Mouse (Mus musculus) liver, embryonic 15.5 days (tissue): ENCODE results near the gene Acot7. TPM values are rescaled to one million over a fixed set of nuclear protein-coding genes. Genes with fewer than 3 reads are reported as not detected.

Experiments
- ATAC-seq: fragments of 200-750 bp; cut with Nextera tagmentation; 2 replicates; pipeline ENCODE4 v1.8.0; 2017; ENCODE audit warnings: moderate number of reproducible peaks, mild to moderate bottlenecking, moderate library complexity; ENCODE audit not compliant: insufficient read depth
- H3K27ac ChIP-seq: fragments of 300-500 bp; sonication (generic); replicated peaks from 2 replicates; pipeline ENCODE4 v1.5.1; 2015; ENCODE audit warnings: mild to moderate bottlenecking, inconsistent platforms
- H3K27me3 ChIP-seq: fragments of 300-500 bp; sonication (generic); 2 replicates; pipeline ENCODE4 v1.6.1; 2015; ENCODE audit warnings: mild to moderate bottlenecking, inconsistent platforms
- H3K36me3 ChIP-seq: fragments of 300-500 bp; sonication (generic); replicated peaks from 2 replicates; pipeline ENCODE4 v1.6.1; 2015; ENCODE audit warnings: moderate library complexity, mild to moderate bottlenecking, inconsistent platforms
- H3K4me1 ChIP-seq: fragments of 300-500 bp; sonication (generic); replicated peaks from 2 replicates; pipeline ENCODE4 v1.6.1; 2015; ENCODE audit warnings: inconsistent platforms
- H3K4me2 ChIP-seq: fragments of 300-500 bp; sonication (generic); 2 replicates; pipeline ENCODE4 v1.6.1; 2015; ENCODE audit warnings: moderate library complexity, mild to moderate bottlenecking, inconsistent platforms
- H3K4me3 ChIP-seq: fragments of 300-500 bp; sonication (generic); replicated peaks from 2 replicates; pipeline ENCODE4 v1.5.1; 2015; ENCODE audit warnings: mild to moderate bottlenecking, inconsistent platforms
- H3K9ac ChIP-seq: fragments of 300-500 bp; sonication (generic); 2 replicates; pipeline ENCODE4 v1.6.1; 2015; ENCODE audit warnings: moderate library complexity, mild to moderate bottlenecking, inconsistent platforms
- H3K9me3 ChIP-seq: fragments of 300-500 bp; sonication (generic); replicated peaks from 2 replicates; pipeline ENCODE4 v1.6.1; 2016; ENCODE audit warnings: inconsistent platforms
- WGBS: fragments of 180-500 bp; shearing (Covaris S2); methylation state at CpG from one replicate; pipeline ENCODE4 v1.1.7; 2015; ENCODE audit warnings: mixed read lengths; ENCODE audit not compliant: insufficient replicate concordance; 5-methylcytosine and 5-hydroxymethylcytosine counted together
- polyA plus RNA-seq: library from polyadenylated mRNA; unstranded; fragments of >200 nt; fragmentation: Nextera tagmentation; extraction: Ambion mirVana; gene quantifications from 2 replicates; pipeline ENCODE4 v1.2.1, GENCODE M21; 2015

Acot7 gene
- polyA plus RNA-seq, 1 experiment from 2014 or later: 14.0 TPM

DNA sequence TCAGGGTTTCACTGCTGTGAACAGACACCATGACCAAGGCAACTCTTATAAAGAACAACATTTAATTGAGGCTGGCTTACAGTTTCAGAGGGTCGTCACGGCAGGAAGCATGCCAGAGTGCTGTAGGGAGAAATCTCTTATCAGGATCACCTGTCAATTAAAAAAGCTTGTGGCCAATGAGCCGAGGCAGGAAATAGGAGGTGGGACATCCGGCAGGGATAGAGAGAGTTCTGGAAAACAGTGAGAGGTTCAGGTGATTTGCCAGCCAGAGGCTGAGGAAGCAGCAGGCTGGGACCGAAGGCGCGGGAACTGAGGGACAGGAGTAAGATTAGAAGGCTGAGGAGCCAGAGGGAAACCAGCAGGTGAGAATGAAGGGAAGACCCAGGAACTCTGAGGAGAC, 8.8 kb upstream of the Acot7 start:
- Histone ChIP-seq H3K4me1 (0 out of 2 replicates have a peak, but pooled peaks cover 4% of the 10 kb centered on the region), H3K9me3 (no peaks in the 10 kb centered on the region), H3K36me3 (no peaks in the 10 kb centered on the region), H3K4me3 (no peak overlapping the region), H3K27me3 (peaks cover 50% of the 10 kb centered on the region), H3K9ac (no peak overlapping the region), H3K27ac (no peak overlapping the region), H3K4me2 (no peak overlapping the region)
- 56% methylated on average over 7 of the region's 7 CpGs for WGBS
- ATAC-seq: no peak

DNA sequence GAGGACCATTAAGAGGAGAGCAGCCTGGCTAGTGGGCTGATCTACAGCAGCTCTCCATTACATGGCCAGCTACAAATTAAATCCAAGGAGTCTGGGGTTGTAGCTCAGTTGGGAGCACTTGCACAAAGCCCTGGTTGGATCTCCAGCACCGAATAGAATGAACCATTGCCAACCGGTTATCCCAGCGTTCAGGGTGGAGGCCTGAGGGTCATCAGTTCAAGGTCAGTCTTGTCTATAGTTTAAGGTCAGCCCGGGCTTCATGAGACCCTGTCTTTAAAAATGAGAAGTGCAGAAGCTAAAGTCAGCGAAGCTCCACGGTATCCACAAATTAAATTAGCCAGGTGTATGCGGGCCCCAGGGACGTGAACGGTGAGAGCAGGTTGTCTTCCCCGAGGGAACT, 7.6 kb upstream of the Acot7 start:
- 70% methylated on average over 10 of the region's 10 CpGs for WGBS
- Histone ChIP-seq H3K4me1 (0 out of 2 replicates have a peak, but pooled peaks cover 2% of the 10 kb centered on the region), H3K9me3 (no peaks in the 10 kb centered on the region), H3K36me3 (no peaks in the 10 kb centered on the region), H3K9ac (no peak overlapping the region), H3K27me3 (peaks cover 42% of the 10 kb centered on the region), H3K27ac (no peak overlapping the region), H3K4me2 (no peak overlapping the region), H3K4me3 (no peak overlapping the region)
- ATAC-seq: no peak

DNA sequence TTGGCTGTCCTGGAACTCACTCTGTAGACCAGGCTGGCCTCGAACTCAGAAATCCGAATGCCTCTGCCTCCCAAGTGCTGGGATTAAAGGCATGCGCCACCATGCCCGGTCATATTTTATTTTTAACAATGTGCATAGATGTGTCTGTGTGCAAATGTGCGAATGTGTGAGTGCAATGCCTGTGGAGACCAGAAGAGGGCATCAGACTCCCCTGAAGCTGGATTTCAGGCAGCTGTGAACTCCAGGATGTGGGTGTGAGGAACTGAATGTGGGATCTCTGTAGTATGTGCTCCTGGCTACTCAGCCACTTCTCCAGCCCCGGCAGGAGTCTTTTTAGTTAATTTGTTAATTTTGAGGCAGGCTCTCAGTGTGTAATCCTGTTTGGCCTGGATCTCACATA, 6.4 kb upstream of the Acot7 start:
- Histone ChIP-seq H3K36me3 (no peaks in the 10 kb centered on the region), H3K4me1 (no peaks in the 10 kb centered on the region), H3K4me3 (no peak overlapping the region), H3K9ac (no peak overlapping the region), H3K4me2 (no peak overlapping the region), H3K9me3 (no peaks in the 10 kb centered on the region), H3K27ac (no peak overlapping the region), H3K27me3 (peaks cover 36% of the 10 kb centered on the region)
- no peak for ATAC-seq
- 63% methylated on average over 6 of the region's 6 CpGs for WGBS

DNA sequence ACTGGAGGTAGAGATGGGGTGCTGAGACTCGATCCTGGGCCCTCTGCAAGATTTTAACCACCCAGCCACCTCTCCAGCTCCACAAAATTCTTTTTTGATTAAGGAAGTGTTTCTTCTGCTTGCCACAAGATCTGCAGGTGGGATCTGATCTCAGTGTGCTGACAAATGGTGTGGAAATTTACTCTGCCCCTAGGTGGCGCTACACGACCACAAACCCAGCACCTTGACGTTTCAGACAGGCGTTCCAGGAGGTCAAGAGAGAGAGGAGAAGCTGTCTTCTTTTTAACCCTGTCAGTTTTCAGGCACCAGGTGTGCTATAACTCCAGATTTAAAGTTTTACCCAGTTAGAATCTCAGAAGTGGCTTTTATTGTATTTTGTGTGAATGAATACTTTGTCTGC, 4.9 kb upstream of the Acot7 start:
- ATAC-seq: no peak
- Histone ChIP-seq H3K36me3 (no peaks in the 10 kb centered on the region), H3K4me3 (no peak overlapping the region), H3K9me3 (no peaks in the 10 kb centered on the region), H3K9ac (no peak overlapping the region), H3K4me2 (no peak overlapping the region), H3K27me3 (peaks cover 43% of the 10 kb centered on the region), H3K4me1 (peaks cover 12% of the 10 kb centered on the region), H3K27ac (no peak overlapping the region)
- WGBS: under 1% methylated on average over 5 of the region's 5 CpGs

DNA sequence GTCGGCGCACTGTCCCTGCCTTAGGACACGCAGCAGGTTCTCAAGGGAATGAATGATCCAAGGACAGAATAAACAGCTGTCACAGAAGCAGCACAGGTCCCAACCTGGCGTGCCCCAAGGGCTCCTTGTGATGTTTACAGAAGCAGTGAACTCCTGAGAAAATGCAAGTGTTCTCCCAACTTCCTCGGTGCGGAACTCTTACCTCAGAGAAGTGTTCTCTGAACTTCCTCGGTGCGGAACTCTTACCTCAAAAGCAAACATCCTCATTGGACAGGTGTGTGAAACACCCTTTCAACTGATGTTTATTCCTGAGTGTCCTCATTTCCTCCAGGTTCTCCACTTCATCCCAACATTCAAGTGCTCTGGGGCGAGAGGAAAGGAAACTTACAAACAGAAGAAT, 4.0 kb upstream of the Acot7 start:
- H3K9me3 ChIP-seq: no peaks in the 10 kb centered on the region
- H3K9ac ChIP-seq: no peak overlapping the region
- H3K4me2 ChIP-seq: no peak overlapping the region
- no peak overlapping the region for H3K4me3 ChIP-seq
- ATAC-seq: no peak
- peaks cover 21% of the 10 kb centered on the region for H3K4me1 ChIP-seq
- peaks cover 47% of the 10 kb centered on the region for H3K27me3 ChIP-seq
- H3K27ac ChIP-seq: no peak overlapping the region
- no peaks in the 10 kb centered on the region for H3K36me3 ChIP-seq
- WGBS: 69% methylated on average over 9 of the region's 9 CpGs

DNA sequence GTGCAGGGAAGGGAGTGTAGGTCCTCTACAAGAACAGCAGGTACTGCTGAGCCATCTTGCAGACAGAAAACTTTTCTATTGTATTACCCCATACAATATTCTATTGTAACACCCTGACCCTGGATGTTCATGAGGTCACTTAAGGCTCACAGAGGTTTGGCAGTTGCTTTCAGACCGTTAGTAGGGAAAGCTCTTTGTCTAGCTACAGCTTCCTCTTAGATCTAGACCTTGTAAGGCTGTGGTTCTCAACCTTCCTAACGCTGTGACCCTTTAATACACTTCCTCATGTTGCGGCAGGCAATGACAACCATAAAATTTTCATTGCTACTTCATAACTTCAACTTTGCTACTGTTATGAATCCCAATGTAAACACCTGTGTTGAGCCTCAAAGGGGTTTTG, 1.3 kb upstream of the Acot7 start:
- no peaks in the 10 kb centered on the region for H3K36me3 ChIP-seq
- peak overlapping the region; percentile 94; the same call in 1 of the 2 replicates for H3K4me2 ChIP-seq
- no peaks in the 10 kb centered on the region for H3K9me3 ChIP-seq
- H3K4me1 ChIP-seq: peaks cover 33% of the 10 kb centered on the region
- no peak for ATAC-seq
- peaks cover 53% of the 10 kb centered on the region for H3K27me3 ChIP-seq
- peak overlapping the region; percentile 80; the same call in 1 of the 2 replicates for H3K27ac ChIP-seq
- no peak overlapping the region for H3K4me3 ChIP-seq
- WGBS: 27% methylated on average over 3 of the region's 3 CpGs
- no peak overlapping the region for H3K9ac ChIP-seq

DNA sequence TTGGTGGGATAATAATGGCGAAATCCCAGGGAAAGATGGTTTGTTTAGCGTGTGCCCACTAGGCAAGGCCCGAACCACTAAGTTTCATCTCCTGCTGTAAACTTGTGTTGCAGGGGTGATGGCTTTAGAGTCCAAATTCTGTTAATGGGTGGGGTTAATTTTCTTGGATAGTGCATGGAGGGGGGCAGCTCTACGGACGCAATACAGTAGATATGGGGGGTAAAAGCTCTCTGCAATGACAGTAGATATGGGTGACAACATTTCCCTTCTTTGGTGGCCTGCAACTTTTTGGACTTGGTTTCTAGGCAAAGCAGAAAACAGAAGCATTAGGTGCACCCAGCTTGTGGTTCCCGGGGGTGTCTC, 779 bp upstream of the Acot7 start:
- WGBS: 25% methylated on average over 6 of the region's 6 CpGs
- H3K36me3 ChIP-seq: no peaks in the 10 kb centered on the region
- peak overlapping the region; percentile 94 for H3K4me2 ChIP-seq
- H3K4me3 ChIP-seq: peak overlapping the region; percentile 66
- H3K9me3 ChIP-seq: no peaks in the 10 kb centered on the region
- ATAC-seq: no peak
- H3K27ac ChIP-seq: peak overlapping the region; percentile 80
- H3K4me1 ChIP-seq: peaks cover 33% of the 10 kb centered on the region
- H3K27me3 ChIP-seq: peaks cover 53% of the 10 kb centered on the region
- peak overlapping the region; percentile 73 for H3K9ac ChIP-seq

DNA sequence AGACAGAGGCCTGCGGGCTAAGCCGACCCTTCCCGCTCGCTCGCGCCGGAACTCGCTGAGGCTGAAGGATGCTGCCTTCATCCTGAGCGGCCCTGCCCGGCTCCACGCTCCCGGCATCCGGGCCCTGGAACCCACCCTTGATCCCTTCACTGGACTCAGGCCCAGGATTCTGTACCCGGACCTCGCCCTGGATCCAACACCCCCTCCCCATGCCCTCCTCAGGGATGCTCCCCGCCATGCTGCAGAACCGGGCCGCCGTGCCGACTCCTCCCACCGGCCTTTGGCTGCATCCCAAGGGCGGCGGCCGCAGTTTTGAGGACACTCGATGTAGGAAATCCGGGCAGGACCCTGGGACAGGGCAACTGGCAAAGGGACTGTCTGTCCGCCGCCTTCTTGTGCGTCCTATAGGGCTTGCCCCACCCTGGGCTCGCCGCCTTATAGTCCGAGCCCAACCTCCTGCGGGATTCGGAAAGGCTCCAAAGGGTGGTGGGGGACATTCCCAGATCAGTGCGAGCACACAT, 470 bp downstream of the Acot7 start:
- peak overlapping the region; percentile 66 for H3K4me3 ChIP-seq
- H3K9me3 ChIP-seq: no peaks in the 10 kb centered on the region
- peaks cover 33% of the 10 kb centered on the region for H3K4me1 ChIP-seq
- no peak overlapping the region for H3K27ac ChIP-seq
- peak; percentile 13 for ATAC-seq
- peak overlapping the region; percentile 94 for H3K4me2 ChIP-seq
- H3K27me3 ChIP-seq: peaks cover 48% of the 10 kb centered on the region
- H3K36me3 ChIP-seq: no peaks in the 10 kb centered on the region
- H3K9ac ChIP-seq: peak overlapping the region; percentile 50
- under 1% methylated on average over 35 of the region's 35 CpGs for WGBS

DNA sequence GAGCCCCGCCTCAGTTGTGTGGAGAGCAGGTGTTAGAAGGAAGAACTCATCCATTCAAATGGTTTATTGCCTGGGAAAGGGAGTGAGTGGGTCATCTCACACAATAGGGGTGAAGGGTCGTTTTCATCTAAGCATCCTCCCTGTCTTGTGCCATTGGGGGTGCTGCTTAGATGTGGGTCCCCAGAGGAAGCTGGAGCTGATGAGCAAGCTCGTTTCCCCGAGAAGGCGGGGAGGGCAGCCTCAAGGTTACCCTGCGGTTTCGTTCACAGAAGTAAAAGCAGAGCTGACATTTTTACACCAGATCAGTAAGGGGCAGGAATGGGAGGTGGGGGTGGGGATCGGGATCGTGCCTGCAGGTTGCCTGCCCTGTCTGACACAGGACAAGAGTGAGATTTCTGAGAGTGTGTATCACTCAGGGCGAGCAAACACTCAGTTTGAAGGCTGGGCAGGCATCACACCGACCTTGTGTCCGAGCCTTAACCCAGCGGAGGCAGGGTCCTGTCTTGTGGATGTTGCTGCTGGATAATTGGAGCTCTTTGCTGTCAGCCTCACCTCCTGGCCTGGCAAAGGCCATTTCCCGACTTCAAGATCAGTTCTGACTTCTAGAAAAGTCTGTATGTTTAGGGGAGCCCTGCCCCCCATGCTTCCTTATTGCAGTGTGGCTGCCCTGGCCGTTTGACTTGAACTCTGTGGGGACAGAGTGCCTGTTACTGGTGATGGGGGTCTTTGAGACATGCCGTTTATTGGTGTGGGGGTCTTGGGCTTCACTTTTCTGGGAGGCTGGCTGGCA, 1.2 kb downstream of the Acot7 start:
- Histone ChIP-seq H3K4me3 (peak overlapping the region; percentile 66), H3K9ac (peak overlapping the region; percentile 50; the same call in 1 of the 2 replicates), H3K4me2 (peak overlapping the region; percentile 94), H3K4me1 (peaks cover 33% of the 10 kb centered on the region), H3K27me3 (peaks cover 42% of the 10 kb centered on the region), H3K9me3 (no peaks in the 10 kb centered on the region), H3K27ac (no peak overlapping the region), H3K36me3 (no peaks in the 10 kb centered on the region)
- 14% methylated on average over 16 of the region's 16 CpGs for WGBS
- no peak for ATAC-seq

DNA sequence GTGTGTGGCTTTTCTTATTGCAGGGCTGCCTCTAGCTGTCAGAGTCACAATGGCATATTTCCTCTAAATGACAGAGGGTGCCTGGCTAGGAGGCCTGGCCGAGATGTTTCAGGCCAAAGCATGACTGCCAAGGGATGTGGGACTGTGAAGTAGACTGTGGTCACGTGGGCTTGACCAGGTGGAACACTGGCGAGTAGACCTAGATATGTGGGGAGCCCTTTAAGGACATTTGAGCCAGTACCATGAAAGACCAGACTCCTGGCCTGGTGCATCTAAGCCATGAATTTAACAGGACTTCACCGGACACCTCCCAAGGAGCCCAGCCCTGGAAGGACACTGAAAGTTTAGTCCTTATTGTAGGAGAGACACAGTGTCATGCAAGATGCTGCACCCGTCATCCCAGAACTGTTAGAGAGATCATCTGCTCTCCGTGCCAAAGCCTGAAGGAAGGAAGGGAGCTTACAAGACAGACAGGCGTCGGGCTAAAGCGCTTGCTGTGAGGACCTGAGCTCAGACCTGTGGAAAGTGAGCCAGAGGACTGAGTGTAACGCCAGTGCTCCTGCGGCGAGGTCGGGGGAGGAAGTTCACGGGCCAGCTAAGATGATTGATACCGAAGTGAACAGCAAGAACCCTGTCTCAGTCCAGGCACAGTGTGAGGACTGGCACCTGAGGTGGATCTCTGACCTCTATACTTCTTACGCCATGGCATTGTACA, 2.2 kb downstream of the Acot7 start:
- no peak for ATAC-seq
- WGBS: 68% methylated on average over 16 of the region's 16 CpGs
- no peak overlapping the region for H3K9ac ChIP-seq

DNA sequence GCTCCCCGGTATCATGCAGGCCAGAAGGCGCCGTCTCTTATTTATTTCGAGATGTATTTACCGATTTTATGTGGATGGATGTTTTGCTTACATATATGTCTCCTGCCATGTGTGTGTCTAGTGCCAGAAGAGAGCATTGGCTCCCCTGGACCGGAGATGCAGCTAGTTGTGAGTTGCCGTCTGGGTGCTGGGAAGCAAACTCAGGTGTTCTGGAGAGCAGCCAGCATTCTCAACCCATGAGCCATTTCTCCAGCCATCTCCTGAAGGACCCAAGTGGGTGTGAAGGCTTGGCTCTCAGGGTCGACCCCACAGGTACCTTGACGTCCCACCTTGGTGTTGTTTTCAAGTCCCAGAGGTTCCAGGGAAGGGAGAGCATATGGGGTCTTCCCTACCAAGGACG, 4.3 kb downstream of the Acot7 start:
- Histone ChIP-seq H3K27ac (no peak overlapping the region), H3K36me3 (no peaks in the 10 kb centered on the region), H3K9me3 (no peaks in the 10 kb centered on the region), H3K4me3 (no peak overlapping the region), H3K4me1 (peaks cover 54% of the 10 kb centered on the region), H3K27me3 (peaks cover 33% of the 10 kb centered on the region), H3K4me2 (no peak overlapping the region), H3K9ac (no peak overlapping the region)
- ATAC-seq: no peak
- WGBS: 73% methylated on average over 10 of the region's 10 CpGs

More for the DNA sequence above, 2.2 kb downstream of the Acot7 start:
- Histone ChIP-seq H3K4me1 (peaks cover 40% of the 10 kb centered on the region), H3K27ac (no peak overlapping the region), H3K9me3 (no peaks in the 10 kb centered on the region), H3K36me3 (no peaks in the 10 kb centered on the region), H3K4me2 (no peak overlapping the region), H3K27me3 (peaks cover 42% of the 10 kb centered on the region), H3K4me3 (no peak overlapping the region)
